Mouse (Mus musculus) forebrain, embryonic 12.5 days (tissue): ENCODE measurements around the gene Slc17a8. TPM values are rescaled to one million over a fixed set of nuclear protein-coding genes. Genes with fewer than 3 reads are reported as not detected.
A peak's percentile ranks its signal among the peaks of the same experiment; 100 is the strongest.

Source experiments
- ATAC-seq: fragments of 200-750 bp; cut with Nextera tagmentation; 2 replicates; pipeline ENCODE4 v1.8.0; 2017; ENCODE audit warnings: moderate TSS enrichment; ENCODE audit not compliant: low FRiP score
- H3K27ac ChIP-seq: fragments of 300-500 bp; sonication (generic); 2 replicates; pipeline ENCODE4 v1.5.1; 2016; ENCODE audit warnings: mild to moderate bottlenecking
- H3K27me3 ChIP-seq: fragments of 300-500 bp; sonication (generic); 2 replicates; pipeline ENCODE4 v1.6.1; 2016; ENCODE audit warnings: mild to moderate bottlenecking
- H3K36me3 ChIP-seq: fragments of 300-500 bp; sonication (generic); replicated peaks from 2 replicates; pipeline ENCODE4 v1.6.1; 2016; ENCODE audit warnings: mild to moderate bottlenecking
- H3K4me1 ChIP-seq: fragments of 300-500 bp; sonication (generic); 2 replicates; pipeline ENCODE4 v1.6.1; 2016
- H3K4me2 ChIP-seq: fragments of 300-500 bp; sonication (generic); 2 replicates; pipeline ENCODE4 v1.6.1; 2016; ENCODE audit warnings: mild to moderate bottlenecking, moderate library complexity
- H3K4me3 ChIP-seq: fragments of 300-500 bp; sonication (generic); replicated peaks from 2 replicates; pipeline ENCODE4 v1.5.1; 2016; ENCODE audit warnings: mild to moderate bottlenecking
- H3K9ac ChIP-seq: fragments of 300-500 bp; sonication (generic); 2 replicates; pipeline ENCODE4 v1.6.1; 2016; ENCODE audit warnings: mild to moderate bottlenecking
- H3K9me3 ChIP-seq: fragments of 300-500 bp; sonication (generic); 2 replicates; pipeline ENCODE4 v1.6.1; 2016
- WGBS: fragments of 180-500 bp; shearing (Covaris S2); methylation state at CpG from one replicate; pipeline ENCODE4 v1.1.7; 2016; 5-methylcytosine and 5-hydroxymethylcytosine counted together
- polyA plus RNA-seq: library from polyadenylated mRNA; unstranded; fragments of >200 nt; fragmentation: Nextera tagmentation; extraction: Ambion mirVana; gene quantifications from 2 replicates; pipeline ENCODE4 v1.2.1, GENCODE M21; 2016

Slc17a8 gene
- polyA plus RNA-seq, 1 experiment from 2014 or later, result 0.57 TPM

DNA sequence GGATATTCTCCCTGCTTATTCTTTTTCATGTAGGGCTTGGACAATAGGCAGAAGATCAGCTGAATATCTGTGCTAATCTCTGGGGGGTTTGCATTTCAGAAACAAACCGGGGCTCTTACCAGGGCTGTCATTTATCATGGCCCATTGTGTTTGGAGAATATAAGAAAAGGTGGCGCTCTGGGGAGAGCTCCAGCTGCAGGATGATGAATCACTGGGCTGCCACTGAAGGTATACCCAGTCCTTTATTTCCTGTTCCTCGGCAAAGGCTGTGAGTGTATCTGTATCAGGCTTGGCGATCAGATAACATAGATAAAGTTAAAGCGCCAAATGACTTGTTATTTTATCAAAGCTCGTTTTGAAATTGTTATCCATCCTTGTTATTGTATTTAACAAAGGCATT is 73.0 kb downstream of the Slc17a8 start:
- WGBS, result 73% methylated on average over 6 of the region's 6 CpGs
- H3K27ac ChIP-seq, result no peak overlapping the region
- no peak for ATAC-seq
- no peaks in the 10 kb centered on the region for H3K36me3 ChIP-seq
- H3K4me3 ChIP-seq, result no peak overlapping the region
- H3K27me3 ChIP-seq, result no peaks in the 10 kb centered on the region
- H3K9me3 ChIP-seq, result no peaks in the 10 kb centered on the region
- no peak overlapping the region for H3K9ac ChIP-seq
- H3K4me2 ChIP-seq, result no peak overlapping the region
- H3K4me1 ChIP-seq, result no peaks in the 10 kb centered on the region

DNA sequence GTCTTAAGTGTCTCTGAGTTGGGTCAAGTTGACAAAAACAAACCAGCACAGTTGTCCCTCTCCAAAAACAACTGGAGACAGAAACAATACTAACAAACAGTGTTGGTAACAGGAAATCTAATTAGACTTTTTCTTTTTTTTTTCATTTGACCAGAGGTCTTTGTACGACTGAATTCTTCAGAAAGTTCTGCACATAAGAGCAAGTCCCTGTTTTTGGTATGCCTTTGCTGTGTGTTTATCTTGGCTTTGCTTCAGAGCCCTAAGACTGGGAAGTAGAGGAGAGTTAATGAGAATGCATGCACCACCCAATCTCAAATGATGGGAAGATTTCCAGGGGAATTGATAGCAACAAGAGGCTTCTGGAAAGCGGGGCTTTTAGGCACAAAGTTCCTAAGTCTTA is 74.1 kb downstream of the Slc17a8 start:
- no peak for ATAC-seq
- Histone ChIP-seq H3K4me3 (no peak overlapping the region), H3K27me3 (no peaks in the 10 kb centered on the region), H3K4me2 (no peak overlapping the region), H3K36me3 (no peaks in the 10 kb centered on the region), H3K9ac (no peak overlapping the region), H3K27ac (no peak overlapping the region), H3K4me1 (no peaks in the 10 kb centered on the region), H3K9me3 (no peaks in the 10 kb centered on the region)
- 76% methylated on average over 2 of the region's 2 CpGs for WGBS

DNA sequence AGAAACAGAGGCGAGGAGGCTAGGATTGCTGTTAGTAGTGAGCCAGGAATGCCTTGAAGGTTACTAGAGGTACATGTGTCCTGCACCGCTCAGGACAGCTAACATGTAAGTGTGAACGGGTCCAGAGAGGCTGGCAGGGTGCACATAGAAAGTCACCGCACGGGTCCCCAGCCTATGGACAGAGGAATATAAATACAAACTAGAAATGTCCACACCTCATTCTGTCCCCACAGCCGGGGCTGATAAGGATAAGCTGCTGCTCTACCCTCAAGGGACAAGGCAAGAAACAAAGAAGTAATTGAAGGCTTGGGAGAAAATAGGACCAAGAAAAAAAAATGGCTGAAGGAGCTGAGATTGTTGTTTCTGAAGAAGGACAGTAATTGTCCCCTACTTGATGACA is 77.2 kb downstream of the Slc17a8 start:
- Histone ChIP-seq H3K4me3 (no peak overlapping the region), H3K27ac (no peak overlapping the region), H3K9ac (no peak overlapping the region), H3K9me3 (no peaks in the 10 kb centered on the region), H3K27me3 (no peaks in the 10 kb centered on the region), H3K4me1 (no peaks in the 10 kb centered on the region), H3K4me2 (no peak overlapping the region), H3K36me3 (no peaks in the 10 kb centered on the region)
- no peak for ATAC-seq
- WGBS, result 73% methylated on average over 6 of the region's 6 CpGs

DNA sequence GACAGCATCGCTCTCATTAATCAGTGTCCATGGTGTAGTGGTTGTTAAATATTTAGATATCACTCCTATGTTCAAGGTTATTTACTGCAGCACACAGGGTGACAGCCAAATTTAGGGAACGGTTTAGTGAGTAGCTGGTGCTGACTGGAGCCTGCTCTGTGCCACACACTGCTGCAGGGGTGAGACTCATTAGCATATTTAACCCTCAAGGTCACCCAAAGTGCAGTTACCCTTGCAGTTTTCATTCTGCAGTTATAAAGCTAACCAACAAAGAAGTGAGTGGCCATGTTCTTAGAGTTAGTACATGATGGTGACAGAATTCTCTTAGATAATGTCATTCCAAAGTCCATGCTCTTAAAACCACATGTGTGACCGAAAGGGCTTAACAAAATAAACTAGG is 78.7 kb downstream of the Slc17a8 start:
- Histone ChIP-seq H3K4me3 (no peak overlapping the region), H3K4me2 (no peak overlapping the region), H3K9me3 (no peaks in the 10 kb centered on the region), H3K9ac (no peak overlapping the region), H3K27me3 (no peaks in the 10 kb centered on the region), H3K4me1 (no peaks in the 10 kb centered on the region), H3K36me3 (no peaks in the 10 kb centered on the region), H3K27ac (no peak overlapping the region)
- no peak for ATAC-seq
- WGBS, result 84% methylated on average over 3 of the region's 3 CpGs

- Histone ChIP-seq H3K27ac (no peak within 1 kb of the TSS), H3K4me3 (no peak within 1 kb of the TSS), H3K4me2 (no peak within 1 kb of the TSS), H3K36me3 (no peaks in the 10 kb centered on the region), H3K9me3 (no peaks in the 10 kb centered on the region), H3K9ac (no peak within 1 kb of the TSS), H3K4me1 (no peaks in the 10 kb centered on the region), H3K27me3 (no peaks in the 10 kb centered on the region)
- no peak for ATAC-seq
- WGBS, result 80% methylated on average over 17 of the region's 17 CpGs
Observed at GRCm38 (mm10) chr10:89532929-89533727, 87.9 kb downstream of the Slc17a8 start, which contains the start of gene Nr1h4. Gene Nr1h4 (minus strand): TSS chr10:89533585.

- Histone ChIP-seq H3K36me3 (no peaks in the 10 kb centered on the region), H3K9me3 (no peaks in the 10 kb centered on the region), H3K9ac (no peak overlapping the region), H3K4me1 (no peaks in the 10 kb centered on the region), H3K4me3 (no peak overlapping the region), H3K27ac (no peak overlapping the region), H3K4me2 (no peak overlapping the region), H3K27me3 (no peaks in the 10 kb centered on the region)
- WGBS, result 74% methylated on average over 5 of the region's 5 CpGs
- ATAC-seq, result no peak
Observed at GRCm38 (mm10) chr10:89532451-89532850, 88.6 kb downstream of the Slc17a8 start.

GRCm38 (mm10) chr10:89531976-89532375 is 89.1 kb downstream of the Slc17a8 start:
- no peak for ATAC-seq
- H3K27me3 ChIP-seq, result no peaks in the 10 kb centered on the region
- WGBS, result 92% methylated on average over 2 of the region's 2 CpGs
- no peaks in the 10 kb centered on the region for H3K4me1 ChIP-seq
- H3K36me3 ChIP-seq, result no peaks in the 10 kb centered on the region
- H3K9ac ChIP-seq, result no peak overlapping the region
- no peak overlapping the region for H3K4me2 ChIP-seq
- no peaks in the 10 kb centered on the region for H3K9me3 ChIP-seq
- H3K4me3 ChIP-seq, result no peak overlapping the region
- no peak overlapping the region for H3K27ac ChIP-seq

- Histone ChIP-seq H3K9ac (no peak overlapping the region), H3K4me2 (no peak overlapping the region), H3K4me1 (no peaks in the 10 kb centered on the region), H3K27ac (no peak overlapping the region), H3K36me3 (no peaks in the 10 kb centered on the region), H3K9me3 (no peaks in the 10 kb centered on the region), H3K4me3 (no peak overlapping the region), H3K27me3 (no peaks in the 10 kb centered on the region)
- ATAC-seq, result peak; percentile 53; the same call in 1 of the 2 replicates
- WGBS, result 57% methylated on average over 5 of the region's 5 CpGs
Observed at GRCm38 (mm10) chr10:89531194-89531634, 89.8 kb downstream of the Slc17a8 start.

GRCm38 (mm10) chr10:89527054-89527453 is 94.0 kb downstream of the Slc17a8 start:
- WGBS, result 84% methylated on average over 5 of the region's 5 CpGs
- no peak for ATAC-seq

DNA sequence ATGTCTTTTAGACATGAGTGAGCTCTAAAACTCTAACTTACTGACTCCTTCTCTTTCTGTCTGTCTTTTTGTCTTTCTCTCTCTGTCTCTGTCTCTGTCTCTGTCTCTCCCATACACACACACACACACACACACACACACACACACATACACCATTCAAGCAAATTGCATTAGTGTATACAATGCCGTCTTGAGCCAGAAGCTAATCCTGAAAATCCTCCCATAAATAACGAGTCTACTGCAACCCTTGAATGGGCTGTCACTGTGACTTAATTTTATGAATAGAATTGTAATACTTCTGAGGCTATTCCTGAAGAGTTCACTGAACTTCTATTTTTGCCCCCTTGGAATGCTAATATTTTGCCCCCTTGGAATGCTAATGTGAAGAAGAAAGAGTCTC is 95.2 kb downstream of the Slc17a8 start:
- Histone ChIP-seq H3K4me3 (no peak overlapping the region), H3K4me2 (no peak overlapping the region), H3K27ac (no peak overlapping the region), H3K9ac (no peak overlapping the region), H3K36me3 (no peaks in the 10 kb centered on the region), H3K4me1 (no peaks in the 10 kb centered on the region; the same call in 1 of the 2 replicates), H3K9me3 (no peaks in the 10 kb centered on the region), H3K27me3 (no peaks in the 10 kb centered on the region)
- 14% methylated on average over 2 of the region's 2 CpGs for WGBS
- ATAC-seq, result no peak

More at GRCm38 (mm10) chr10:89527054-89527453, 94.0 kb downstream of the Slc17a8 start:
- Histone ChIP-seq H3K27ac (no peak overlapping the region), H3K4me3 (no peak overlapping the region), H3K27me3 (no peaks in the 10 kb centered on the region), H3K9ac (no peak overlapping the region), H3K36me3 (no peaks in the 10 kb centered on the region), H3K9me3 (no peaks in the 10 kb centered on the region), H3K4me1 (no peaks in the 10 kb centered on the region; the same call in 1 of the 2 replicates), H3K4me2 (no peak overlapping the region)

Other genes starting within 250 kb of the Slc17a8 start
- 16.8 and 21.9 TPM in 2 replicates for gene Gas2l3, start 177.3 kb downstream of the Slc17a8 start, polyA plus RNA-seq
- gene Nr1h4, start 87.7 kb downstream of the Slc17a8 start, polyA plus RNA-seq, result not detected in 2 replicates
- 11.8 and 13.7 TPM in 2 replicates for gene Scyl2, start 65.0 kb upstream of the Slc17a8 start, polyA plus RNA-seq
- 45.0 and 45.2 TPM in 2 replicates for gene Actr6, start 111.0 kb upstream of the Slc17a8 start, polyA plus RNA-seq
- 36.9 and 42.2 TPM in 2 replicates for gene Uhrf1bp1l, start 123.7 kb upstream of the Slc17a8 start, polyA plus RNA-seq